ENCODE assay signal across 8 mouse cellular contexts in genomic region chr13:51101016-51101776, GRCm38 (mm10). TPM values are rescaled to one million over a fixed set of nuclear protein-coding genes. Genes with fewer than 3 reads are reported as not detected.
DNase-seq lines count a peak whose midpoint lies in the region; ATAC-seq and TF ChIP-seq lines count a peak whose summit lies in the region.

No protein-coding gene starts in this region.

- peak; percentile 84 for DNase-seq in CD4-positive, CD25-positive, alpha-beta regulatory T cell, adult 2 months (ENCODE audit: low read depth, low spot score)
- DNase-seq in forebrain, embryonic 14.5 days (ENCODE audit: low spot score) = peak; percentile 68
- DNase-seq in heart, postnatal 25 days (ENCODE audit: low spot score) = peak; percentile 27
- DNase-seq in layer of hippocampus, adult 18-20 months (ENCODE audit: low spot score in 2 of 2) = peak; percentile 48 to 62
- peak; percentile 46 for DNase-seq in lung, adult 18-20 months

- H3K27me3 ChIP-seq in forebrain, embryonic 14.5 days (replicated peaks; ENCODE audit: control insufficient read depth, insufficient read depth, low read length) = no peaks in the 10 kb centered on the region
- H3K27me3 ChIP-seq in neural tube, embryonic 13.5 days = no peaks in the 10 kb centered on the region
- H3K27me3 ChIP-seq in testis, adult 2 months (ENCODE audit: control insufficient read depth, insufficient read depth, low read length) = no peaks in the 10 kb centered on the region

- H3K4me1 ChIP-seq in bone marrow macrophage, adult 2 months (ENCODE audit: control insufficient read depth, insufficient read depth, low read length) = peaks cover 6% of the 10 kb centered on the region; the same call in 1 of the 2 replicates
- no peaks in the 10 kb centered on the region for H3K4me1 ChIP-seq in forebrain, embryonic 14.5 days (ENCODE audit: control insufficient read depth, insufficient read depth, low read length)
- H3K4me1 ChIP-seq in neural tube, embryonic 13.5 days (replicated peaks) = peaks cover 33% of the 10 kb centered on the region
- peaks cover 6% of the 10 kb centered on the region for H3K4me1 ChIP-seq in testis, adult 2 months (ENCODE audit: control insufficient read depth, insufficient read depth, low read length)

- intact Hi-C loops in heart, postnatal 25 days (cut with DNase I) = loop anchor here (5.0 to 10.0 kb wide), 5 partner anchors 41 to 544 kb away; partner anchors contain the start of genes Cks2 and Nxnl2

- H3K4me2 ChIP-seq in forebrain, embryonic 14.5 days (ENCODE audit: low read length) = peak overlapping the region; percentile 57
- peak overlapping the region; percentile 60 for H3K4me2 ChIP-seq in neural tube, embryonic 13.5 days

- 0 out of 2 replicates have a peak, but pooled peaks cover 6% of the 10 kb centered on the region for H3K9me3 ChIP-seq in forebrain, embryonic 14.5 days (replicated peaks; ENCODE audit: control insufficient read depth, low read length)
- H3K9me3 ChIP-seq in neural tube, embryonic 13.5 days = no peaks in the 10 kb centered on the region

- peak overlapping the region; percentile 57 for H3K27ac ChIP-seq in bone marrow macrophage, adult 2 months (ENCODE audit: insufficient read depth, low read depth, low read length)
- peak overlapping the region; percentile 93 for H3K27ac ChIP-seq in forebrain, embryonic 14.5 days (ENCODE audit: low read depth, low read length)
- peak overlapping the region; percentile 95 for H3K27ac ChIP-seq in neural tube, embryonic 13.5 days (replicated peaks)
- H3K27ac ChIP-seq in testis, adult 2 months (ENCODE audit: control insufficient read depth, insufficient read depth, low read depth, low read length) = peak overlapping the region; percentile 91

- TF ChIP-seq POLR2A in bone marrow macrophage, adult 2 months (IDR thresholded peaks at IDR 0.05; ENCODE audit: borderline replicate concordance, low read depth, low read length) = no peak
- TF ChIP-seq POLR2A in testis, adult 2 months (IDR thresholded peaks at IDR 0.05; ENCODE audit: control insufficient read depth, low read depth, low read length) = no peak

- peak overlapping the region; percentile 96 for H3K9ac ChIP-seq in forebrain, embryonic 14.5 days (ENCODE audit: low read length)
- peak overlapping the region; percentile 96 for H3K9ac ChIP-seq in neural tube, embryonic 13.5 days

- WGBS in forebrain, embryonic 14.5 days = 1% methylated on average over 41 of the region's 89 CpGs
- 1% methylated on average over 60 of the region's 89 CpGs for WGBS in neural tube, embryonic 13.5 days

- H3K36me3 ChIP-seq in forebrain, embryonic 14.5 days (ENCODE audit: control insufficient read depth, insufficient read depth, low read length) = no peaks in the 10 kb centered on the region
- no peaks in the 10 kb centered on the region for H3K36me3 ChIP-seq in neural tube, embryonic 13.5 days
- H3K36me3 ChIP-seq in testis, adult 2 months (ENCODE audit: control insufficient read depth, insufficient read depth, low read length) = no peaks in the 10 kb centered on the region

- H3K4me3 ChIP-seq in bone marrow macrophage, adult 2 months (ENCODE audit: insufficient read depth, low read length) = peak overlapping the region; percentile 97
- H3K4me3 ChIP-seq in forebrain, embryonic 14.5 days (ENCODE audit: low read depth, low read length) = peak overlapping the region; percentile 80
- peak overlapping the region; percentile 83 for H3K4me3 ChIP-seq in neural tube, embryonic 13.5 days
- peak overlapping the region; percentile 95 for H3K4me3 ChIP-seq in testis, adult 2 months (ENCODE audit: control insufficient read depth, low read depth, low read length)

- no peak; the same call in 1 of the 2 replicates for TF ChIP-seq CTCF in bone marrow macrophage, adult 2 months (IDR thresholded peaks at IDR 0.05; ENCODE audit: low read depth, low read length)
- TF ChIP-seq CTCF in testis, adult 2 months (IDR thresholded peaks at IDR 0.05; ENCODE audit: control insufficient read depth, insufficient read depth, insufficient replicate concordance, low read depth, low read length) = peak; percentile 37; the same call in 1 of the 2 replicates

- ATAC-seq in forebrain, embryonic 14.5 days = peak; percentile 69
- peak; percentile 73 for ATAC-seq in neural tube, embryonic 13.5 days (ENCODE audit: low read depth)

RNA-seq across cellular contexts. Expression of gene Spin1, which starts 0.5 kb away (rescaled TPM):
- polyA plus RNA-seq in bone marrow macrophage, adult 2 months (2012; ENCODE audit: insufficient read depth, insufficient read length, missing spikeins) = 27.8 and 29.0 TPM in 2 replicates
- 161 and 175 TPM in 2 replicates for polyA plus RNA-seq in forebrain, embryonic 14.5 days (2014; fragmentation: Nextera tagmentation; extraction: Ambion mirVana)
- total RNA-seq in heart, postnatal 25 days (2021) = 10 to 100 TPM; 30.0 to 33.4 TPM
- 100 to 1,000 TPM; 168 to 175 TPM for total RNA-seq in layer of hippocampus, adult 18-20 months (2021)
- polyA plus RNA-seq in neural tube, embryonic 13.5 days (2015; fragmentation: Nextera tagmentation; extraction: Ambion mirVana) = 121 and 133 TPM in 2 replicates
- 7.8 and 12.1 TPM in 2 replicates for polyA plus RNA-seq in testis, adult 2 months (2012; rRNA removed)

Comparison
In these comparisons a context has a peak if more than half of its experiments do, and no peak if none do; other contexts are left out.
1. Peak in every context shown above with its lines: DNase-seq, ATAC-seq, H3K4me3 ChIP-seq and H3K27ac ChIP-seq.
2. DNase-seq: peak in every context shown above with its lines; median percentile 84 in CD4-positive, CD25-positive, alpha-beta regulatory T cell, adult 2 months; 68 in forebrain, embryonic 14.5 days; 55 in layer of hippocampus, adult 18-20 months; 46 in lung, adult 18-20 months; 27 in heart, postnatal 25 days.